Mouse (Mus musculus) layer of hippocampus, adult 2 months (tissue): ENCODE data around the gene Olfr403. TPM values are rescaled to one million over a fixed set of nuclear protein-coding genes. Genes with fewer than 3 reads are reported as not detected.
"Not testable (repeated sequence)": the region's sequence is repeated elsewhere in the genome, so short reads cannot be mapped to it uniquely, and the experiment has no call there.

Experiments
- DNase-seq, 2 experiments: peaks; one replicate each; pipeline ENCODE4 v3.0.0; 2022; ENCODE audit warnings: low spot score in 2 of 2
- H3K27ac ChIP-seq: fragments of 200-600 bp; 2 replicates; pipeline ENCODE4 v1.8.1; 2022
- H3K4me3 ChIP-seq: fragments of 200-600 bp; 2 replicates; pipeline ENCODE4 v1.8.1; 2022; ENCODE audit warnings: mild to moderate bottlenecking
- CTCF ChIP-seq: fragments of 200-600 bp; conservative IDR thresholded peaks from 2 replicates; pipeline ENCODE4 v1.8.1; 2022; ENCODE audit warnings: antibody characterized with exemption, mild to moderate bottlenecking, moderate library complexity
- long read RNA-seq, 2 experiments: library from polyadenylated mRNA; stranded (forward); transcript quantifications; one replicate each; pipeline ENCODE4 v2.0.0; 2021; ENCODE audit warnings: borderline mapping rate in 2 of 2
- total RNA-seq, 2 experiments: library from RNA; stranded (reverse); gene quantifications; 2 replicates each; pipeline ENCODE4 v1.2.3; 2021

The Olfr403 gene
- total RNA-seq = not detected
- long read RNA-seq, experiment 1 = 0 reads
- long read RNA-seq, experiment 2 = 0 reads

DNA sequence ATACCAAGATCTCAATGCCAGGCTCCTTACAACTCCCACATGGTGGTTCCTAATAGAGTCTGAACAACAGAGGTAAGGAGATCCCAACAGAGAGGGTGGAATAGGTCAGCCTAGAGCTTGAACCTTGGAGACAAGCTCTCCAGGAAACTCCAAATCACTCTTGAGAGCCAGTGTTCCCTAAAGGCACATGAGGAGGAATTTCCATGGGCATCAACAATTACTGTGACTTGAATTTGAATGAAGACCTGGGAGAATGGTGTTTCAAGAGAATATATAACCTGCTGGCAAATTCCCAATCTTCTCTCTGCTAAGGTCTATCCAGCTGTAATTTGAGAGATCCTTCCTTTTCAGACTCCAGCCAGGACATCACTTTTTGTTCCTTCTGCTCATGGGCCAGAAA lies at the start of gene Olfr403:
Gene Olfr403, plus strand, starts transcription at position 301 of the 400 bp plus-strand sequence.
- no peak for DNase-seq
- Histone ChIP-seq H3K4me3 (no peak within 1 kb of the TSS), H3K27ac (no peak within 1 kb of the TSS)
- TF ChIP-seq CTCF = no peak

DNA sequence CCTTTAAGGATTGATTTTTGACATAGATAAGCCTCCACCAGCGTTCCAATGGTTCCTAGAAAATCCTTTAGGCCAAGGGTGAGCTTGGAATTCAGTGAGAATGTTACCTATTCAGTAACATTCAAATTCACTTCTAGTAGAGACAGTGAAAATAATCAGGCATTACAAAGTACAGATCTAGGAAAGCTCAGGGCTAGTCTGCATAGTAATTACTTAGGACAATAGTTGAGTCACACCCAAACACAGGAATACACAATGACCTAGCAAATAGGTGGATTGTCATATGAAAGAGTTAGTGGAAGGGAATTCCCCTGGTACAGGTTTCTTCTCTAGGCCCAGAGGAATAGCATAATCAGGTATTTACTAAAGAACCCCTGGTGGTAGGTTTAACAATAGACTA lies 46.0 kb upstream of the Olfr403 start:
- DNase-seq, H3K27ac ChIP-seq, H3K4me3 ChIP-seq: not testable (repeated sequence)

DNA sequence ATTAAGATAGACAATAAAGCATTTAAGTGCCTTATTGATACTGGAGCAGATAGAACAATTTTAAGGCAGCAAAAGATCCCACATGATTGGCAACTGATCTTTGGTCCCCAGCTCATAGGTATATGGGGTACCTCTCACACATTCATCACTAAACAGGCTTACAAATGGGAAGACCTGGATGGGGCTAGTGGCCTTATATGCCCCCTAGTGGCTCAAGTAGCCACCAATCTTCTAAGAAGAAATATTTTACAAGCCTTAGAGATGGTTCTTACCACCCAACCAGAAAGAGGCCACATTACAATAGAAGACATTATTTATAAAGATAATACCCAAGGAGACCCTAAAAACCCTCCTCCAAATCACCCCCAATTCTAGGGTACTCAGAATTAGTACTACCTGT lies 40.2 kb upstream of the Olfr403 start:
- TF ChIP-seq CTCF = no peak
- DNase-seq = no peak
- Histone ChIP-seq H3K4me3 (no peak overlapping the region), H3K27ac (no peak overlapping the region)

DNA sequence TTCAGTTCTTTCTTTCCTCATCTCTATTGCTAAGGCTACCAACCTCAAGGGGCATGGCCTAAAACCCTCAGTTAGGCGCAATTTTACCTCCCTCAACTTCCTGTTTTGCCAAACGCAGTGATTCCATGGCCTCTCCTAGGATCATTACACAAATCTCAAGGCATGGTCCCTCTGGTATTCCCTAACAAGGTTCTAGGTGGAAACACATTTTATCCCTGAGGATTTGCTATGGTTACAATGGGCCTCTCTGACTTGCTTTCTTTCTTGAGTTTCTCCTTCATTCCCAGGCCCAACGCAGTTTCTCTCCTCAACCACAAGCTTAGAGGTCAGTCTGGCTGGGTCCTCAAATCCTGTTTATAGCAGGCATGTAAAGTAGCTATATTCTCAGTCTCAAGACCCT lies 32.8 kb upstream of the Olfr403 start, which contains the start of gene Olfr402:
Gene Olfr402, plus strand, starts transcription at position 301 of the 400 bp plus-strand sequence.
- Histone ChIP-seq H3K4me3 (no peak within 1 kb of the TSS), H3K27ac (no peak within 1 kb of the TSS)
- no peak for TF ChIP-seq CTCF
- no peak for DNase-seq

DNA sequence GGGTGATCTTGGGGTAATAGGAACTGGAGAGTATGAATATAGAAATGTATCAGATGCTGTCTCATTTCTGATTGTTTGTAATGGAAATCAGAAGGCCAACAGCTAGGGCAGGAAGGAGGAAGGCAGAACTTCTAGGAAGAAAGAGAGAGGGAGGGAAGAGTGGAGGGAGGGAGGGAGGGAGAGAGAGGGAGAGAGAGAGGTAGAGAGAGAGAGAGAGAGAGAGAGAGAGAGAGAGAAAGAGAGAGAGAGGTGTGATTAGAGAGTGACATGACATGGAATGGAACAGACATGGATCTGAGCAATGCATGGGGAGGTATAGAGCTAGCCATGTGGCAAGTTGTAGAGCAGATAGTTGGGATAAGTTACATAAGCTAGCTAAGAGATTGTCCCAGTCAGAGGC lies 17.3 kb upstream of the Olfr403 start:
- no peak for DNase-seq
- no peak for TF ChIP-seq CTCF
- H3K4me3 ChIP-seq = no peak overlapping the region
- no peak overlapping the region for H3K27ac ChIP-seq

DNA sequence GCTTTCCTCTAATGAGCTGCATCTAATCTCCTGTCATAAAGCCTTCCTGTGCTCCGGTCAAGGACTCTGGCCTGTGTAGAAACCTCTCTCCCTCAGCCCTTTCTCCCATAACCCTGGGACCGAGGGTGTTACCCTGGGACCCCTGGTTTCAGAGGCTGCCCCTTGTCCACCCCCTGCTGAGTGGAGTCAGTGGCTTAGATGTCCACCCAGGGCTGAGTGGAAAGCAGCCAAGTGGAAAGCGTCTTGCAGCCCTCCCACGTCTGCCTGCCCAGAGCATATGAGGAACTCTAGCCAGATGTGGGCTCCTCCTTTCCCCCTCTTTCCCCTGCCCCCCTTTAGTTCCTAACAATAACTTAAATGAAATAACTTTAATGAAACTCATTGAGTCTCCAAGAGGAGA lies 2.9 kb upstream of the Olfr403 start:
- Histone ChIP-seq H3K27ac (no peak overlapping the region), H3K4me3 (no peak overlapping the region)
- TF ChIP-seq CTCF = no peak
- DNase-seq = no peak

DNA sequence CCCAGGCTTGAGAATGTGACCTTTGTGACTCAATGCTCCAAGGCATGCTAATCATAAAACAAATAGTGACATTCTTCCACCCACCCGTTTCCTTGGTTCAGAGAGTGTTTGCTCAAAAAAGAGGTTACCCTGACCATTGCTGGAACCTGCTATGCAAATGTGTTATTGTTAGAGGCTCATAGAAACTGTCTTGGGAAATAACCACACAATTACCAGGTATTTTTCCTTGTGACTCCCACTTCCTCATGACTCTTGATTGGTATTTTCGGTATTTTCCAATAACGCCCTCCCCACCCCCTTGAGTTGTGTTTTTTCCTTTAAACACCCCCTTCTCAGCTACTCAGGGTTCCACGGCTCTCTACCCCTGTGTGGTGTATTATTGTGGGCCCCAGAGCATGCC lies 2.3 kb upstream of the Olfr403 start:
- H3K4me3 ChIP-seq = no peak overlapping the region
- TF ChIP-seq CTCF = no peak
- no peak for DNase-seq
- no peak overlapping the region for H3K27ac ChIP-seq

DNA sequence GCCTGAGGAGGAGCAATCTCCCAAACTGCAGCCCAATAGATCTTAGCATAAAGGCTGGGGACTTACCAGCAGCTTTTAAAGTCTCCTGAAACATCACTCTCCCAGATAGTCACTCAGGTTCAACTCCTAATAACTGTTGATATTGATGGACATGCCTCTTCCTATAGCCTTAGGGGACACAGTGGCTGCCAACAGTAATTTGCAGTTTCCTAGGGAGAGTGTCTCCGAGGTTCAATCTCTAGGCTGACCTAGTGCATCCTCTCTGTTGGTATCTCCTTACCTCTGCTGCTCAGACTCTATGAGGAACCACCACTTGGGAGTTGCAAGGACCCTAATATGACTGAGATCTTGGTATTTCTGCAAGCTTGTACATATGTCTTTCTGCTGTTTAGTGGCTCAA lies 25.2 kb downstream of the Olfr403 start, which contains the start of gene Olfr43:
Gene Olfr43, minus strand, starts transcription at position 101 of the 400 bp plus-strand sequence.
- no peak for DNase-seq
- no peak for TF ChIP-seq CTCF
- no peak within 1 kb of the TSS for H3K4me3 ChIP-seq
- H3K27ac ChIP-seq = no peak within 1 kb of the TSS

DNA sequence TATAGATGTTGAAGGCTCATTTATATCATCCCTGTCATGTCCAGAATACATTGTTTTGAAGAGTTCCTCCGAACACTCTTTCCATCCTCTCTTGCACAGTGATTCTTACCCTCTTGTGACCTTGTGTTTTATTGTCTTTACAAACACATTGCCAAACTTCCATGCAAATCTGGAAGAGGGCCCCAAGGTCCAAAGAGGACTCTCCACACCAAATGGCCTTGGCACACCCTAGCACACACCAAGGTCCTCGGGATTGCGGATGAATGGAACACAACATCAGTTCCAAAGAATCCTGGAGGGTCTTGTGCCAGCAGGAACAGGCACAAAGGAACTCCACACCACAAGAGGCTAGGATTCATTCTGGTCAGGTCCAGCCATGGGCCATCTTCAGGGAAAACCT lies 55.2 kb downstream of the Olfr403 start:
- TF ChIP-seq CTCF = no peak
- DNase-seq = no peak
- Histone ChIP-seq H3K27ac (no peak overlapping the region), H3K4me3 (no peak overlapping the region)

Other genes starting within 250 kb of the Olfr403 start
- gene Olfr23, start 249.6 kb upstream of the Olfr403 start, total RNA-seq = not detected
- not detected for gene Olfr397, start 225.4 kb upstream of the Olfr403 start, total RNA-seq
- gene Olfr398, start 195.8 kb upstream of the Olfr403 start, total RNA-seq = not detected
- not detected for gene Olfr139, start 129.7 kb upstream of the Olfr403 start, total RNA-seq
- not detected for gene Olfr399, start 129.6 kb upstream of the Olfr403 start, total RNA-seq
- gene Zfp616, start 116.3 kb upstream of the Olfr403 start, total RNA-seq = not detected
- gene Olfr401, start 72.5 kb upstream of the Olfr403 start, total RNA-seq = not detected
- gene Olfr402, start 32.7 kb upstream of the Olfr403 start, total RNA-seq = not detected
- gene Olfr43, start 25.1 kb downstream of the Olfr403 start, total RNA-seq = not detected
- not detected for gene Olfr406, start 73.6 kb downstream of the Olfr403 start, total RNA-seq
- not detected for gene Olfr59, start 97.5 kb downstream of the Olfr403 start, total RNA-seq
- gene Olfr410, start 151.8 kb downstream of the Olfr403 start, total RNA-seq = not detected
- not detected for gene Olfr411, start 166.4 kb downstream of the Olfr403 start, total RNA-seq
- gene Olfr412, start 175.8 kb downstream of the Olfr403 start, total RNA-seq = not detected